Mouse (Mus musculus): ENCODE measurements at regions not wholly inside any gene's neighbourhood (a gene's known extent, or its start where the extent isn't known, plus 50 kb on each side); places are given as distances from the start of the nearest gene placed in this dataset.

- Histone ChIP-seq H3K4me3 (no peak overlapping the region), H3K27ac (no peak overlapping the region)
- no peak for TF ChIP-seq CTCF (IDR thresholded peaks at IDR 0.05)
- DNase-seq (ENCODE audit: extremely low spot score in 1 of 2, low spot score in 2 of 2): no peak
- intact Hi-C loops (cut with DNase I): no loop called here
These were observed 70.9 kb upstream of the Slc25a33 start for GRCm38 (mm10) chr4:149844971-149845370.

GRCm38 (mm10) chr4:149843736-149844135 is 69.7 kb upstream of the Slc25a33 start:
- intact Hi-C loops (cut with DNase I): no loop called here
- no peak overlapping the region for H3K27ac ChIP-seq
- H3K4me3 ChIP-seq: no peak overlapping the region
- DNase-seq (ENCODE audit: extremely low spot score in 1 of 2, low spot score in 2 of 2): no peak
- no peak for TF ChIP-seq CTCF (IDR thresholded peaks at IDR 0.05)

GRCm38 (mm10) chr4:149842906-149843305 is 68.8 kb upstream of the Slc25a33 start:
- no peak overlapping the region for H3K27ac ChIP-seq
- no peak for DNase-seq (ENCODE audit: extremely low spot score in 1 of 2, low spot score in 2 of 2)
- H3K4me3 ChIP-seq: no peak overlapping the region
- intact Hi-C loops (cut with DNase I): no loop called here
- TF ChIP-seq CTCF (IDR thresholded peaks at IDR 0.05): no peak

- Histone ChIP-seq H3K27ac (peak overlapping the region; percentile 75), H3K4me3 (no peak overlapping the region)
- intact Hi-C loops (cut with DNase I): loop anchor here (1.0 kb wide), 1 partner anchor 188 kb away; no protein-coding TSS in a partner anchor
- no peak for DNase-seq (ENCODE audit: extremely low spot score in 1 of 2, low spot score in 2 of 2)
- TF ChIP-seq CTCF (IDR thresholded peaks at IDR 0.05): peak; percentile 45
These were observed 67.8 kb upstream of the Slc25a33 start for GRCm38 (mm10) chr4:149841856-149842255.

GRCm38 (mm10) chr4:149840511-149841292 is 66.6 kb upstream of the Slc25a33 start:
- intact Hi-C loops (cut with DNase I): loop anchor here (1.0 kb wide), 1 partner anchor 190 kb away; no protein-coding TSS in a partner anchor
- H3K4me3 ChIP-seq: no peak overlapping the region
- peak; percentile 60 to 76 for DNase-seq (ENCODE audit: extremely low spot score in 1 of 2, low spot score in 2 of 2)
- no peak; the same call in 1 of the 2 replicates for TF ChIP-seq CTCF (IDR thresholded peaks at IDR 0.05)
- H3K27ac ChIP-seq: peak overlapping the region; percentile 22; the same call in 1 of the 2 replicates

- Histone ChIP-seq H3K27ac (no peak overlapping the region), H3K4me3 (no peak overlapping the region)
- intact Hi-C loops (cut with DNase I): loop anchor here (1.0 kb wide), 1 partner anchor 120 kb away; no protein-coding TSS in a partner anchor
- no peak for DNase-seq (ENCODE audit: extremely low spot score in 1 of 2, low spot score in 2 of 2)
- TF ChIP-seq CTCF (IDR thresholded peaks at IDR 0.05): peak; percentile 59
These were observed 64.6 kb upstream of the Slc25a33 start for GRCm38 (mm10) chr4:149838682-149839081.

- intact Hi-C loops (cut with DNase I): no loop called here
- Histone ChIP-seq H3K27ac (no peak overlapping the region), H3K4me3 (no peak overlapping the region)
- no peak for TF ChIP-seq CTCF (IDR thresholded peaks at IDR 0.05)
- DNase-seq (ENCODE audit: extremely low spot score in 1 of 2, low spot score in 2 of 2): no peak
These were observed 60.6 kb upstream of the Slc25a33 start for GRCm38 (mm10) chr4:149834646-149835156.

GRCm38 (mm10) chr4:149832446-149833101 is 58.5 kb upstream of the Slc25a33 start:
- H3K27ac ChIP-seq: no peak overlapping the region
- DNase-seq (ENCODE audit: extremely low spot score in 1 of 2, low spot score in 2 of 2): no peak
- TF ChIP-seq CTCF (IDR thresholded peaks at IDR 0.05): no peak
- H3K4me3 ChIP-seq: no peak overlapping the region
- intact Hi-C loops (cut with DNase I): no loop called here

GRCm38 (mm10) chr4:149830551-149831192 is 56.6 kb upstream of the Slc25a33 start:
- intact Hi-C loops (cut with DNase I): no loop called here
- no peak overlapping the region for H3K27ac ChIP-seq
- DNase-seq (ENCODE audit: extremely low spot score in 1 of 2, low spot score in 2 of 2): no peak
- no peak for TF ChIP-seq CTCF (IDR thresholded peaks at IDR 0.05)
- H3K4me3 ChIP-seq: no peak overlapping the region

GRCm38 (mm10) chr4:149829964-149830363 is 55.9 kb upstream of the Slc25a33 start:
- H3K27ac ChIP-seq: no peak overlapping the region
- no peak for DNase-seq (ENCODE audit: extremely low spot score in 1 of 2, low spot score in 2 of 2)

GRCm38 (mm10) chr4:149827784-149828183 is 53.7 kb upstream of the Slc25a33 start:
- intact Hi-C loops (cut with DNase I): no loop called here
- Histone ChIP-seq H3K27ac (no peak overlapping the region), H3K4me3 (no peak overlapping the region)
- no peak for TF ChIP-seq CTCF (IDR thresholded peaks at IDR 0.05)
- no peak for DNase-seq (ENCODE audit: extremely low spot score in 1 of 2, low spot score in 2 of 2)

More at GRCm38 (mm10) chr4:149829964-149830363, 55.9 kb upstream of the Slc25a33 start:
- no peak overlapping the region for H3K4me3 ChIP-seq
- intact Hi-C loops (cut with DNase I): no loop called here
- no peak for TF ChIP-seq CTCF (IDR thresholded peaks at IDR 0.05)

All from left cerebral cortex, adult 2 months (tissue).